Mouse (Mus musculus) midbrain, embryonic 14.5 days (tissue): ENCODE results near the gene Klhdc2. TPM values are rescaled to one million over a fixed set of nuclear protein-coding genes. Genes with fewer than 3 reads are reported as not detected.

Experiments
- ATAC-seq: fragments of 200-750 bp; cut with Nextera tagmentation; 2 replicates; pipeline ENCODE4 v1.8.0; 2017; ENCODE audit warnings: moderate number of reproducible peaks, moderate library complexity; ENCODE audit not compliant: low FRiP score, low TSS enrichment
- DNase-seq: peaks from one replicate; pipeline ENCODE4 v3.0.0-alpha.2; 2015
- H3K27ac ChIP-seq: fragments of 300-500 bp; sonication (generic); replicated peaks from 2 replicates; pipeline ENCODE4 v1.5.1; 2014; ENCODE audit warnings: mild to moderate bottlenecking, low read depth, low read length, moderate library complexity
- H3K27me3 ChIP-seq: fragments of 300-500 bp; sonication (generic); 2 replicates; pipeline ENCODE4 v1.6.1; 2014; ENCODE audit warnings: low read length, control low read depth, mixed read lengths; ENCODE audit not compliant: control insufficient read depth, insufficient read depth
- H3K36me3 ChIP-seq: fragments of 300-500 bp; sonication (generic); 2 replicates; pipeline ENCODE4 v1.6.1; 2014; ENCODE audit warnings: low read length, control low read depth; ENCODE audit not compliant: control insufficient read depth, insufficient read depth
- H3K4me1 ChIP-seq: fragments of 300-500 bp; sonication (generic); 2 replicates; pipeline ENCODE4 v1.6.1; 2014; ENCODE audit warnings: mild to moderate bottlenecking, antibody characterized with exemption, low read length, control low read depth; ENCODE audit not compliant: control insufficient read depth, insufficient read depth
- H3K4me2 ChIP-seq: fragments of 300-500 bp; sonication (generic); 2 replicates; pipeline ENCODE4 v1.6.1; 2014; ENCODE audit warnings: mild to moderate bottlenecking, low read length, moderate library complexity
- H3K4me3 ChIP-seq: fragments of 300-500 bp; sonication (generic); replicated peaks from 2 replicates; pipeline ENCODE4 v1.5.1; 2014; ENCODE audit warnings: low read depth, low read length
- H3K9ac ChIP-seq: fragments of 300-500 bp; sonication (generic); replicated peaks from 2 replicates; pipeline ENCODE4 v1.6.1; 2014; ENCODE audit warnings: mild to moderate bottlenecking, low read length, moderate library complexity
- H3K9me3 ChIP-seq: fragments of 300-500 bp; sonication (generic); 2 replicates; pipeline ENCODE4 v1.6.1; 2016; ENCODE audit warnings: low read length, control low read depth, mixed read lengths; ENCODE audit not compliant: control insufficient read depth
- WGBS: fragments of 180-500 bp; shearing (Covaris S2); extraction: QIAGEN DNeasy Blood & Tissue Kit; methylation state at CpG from one replicate; pipeline ENCODE4 v1.1.7; 2014; 5-methylcytosine and 5-hydroxymethylcytosine counted together
- polyA plus RNA-seq: library from polyadenylated mRNA; unstranded; fragments of >200 nt; fragmentation: Nextera tagmentation; extraction: Ambion mirVana; gene quantifications from 2 replicates; pipeline ENCODE4 v1.2.1, GENCODE M21; 2014

The Klhdc2 gene
- polyA plus RNA-seq, 1 experiment from 2014 or later: 329 TPM

GRCm38 (mm10) chr12:69295651-69296050, 830 bp upstream of the Klhdc2 start:
- DNase-seq (no peak), ATAC-seq (no peak)
- H3K36me3 ChIP-seq: peaks cover 12% of the 10 kb centered on the region
- H3K9ac ChIP-seq: peak overlapping the region; percentile 99; the same call in 1 of the 2 replicates
- H3K4me1 ChIP-seq: peaks cover 17% of the 10 kb centered on the region
- H3K27ac ChIP-seq: peak overlapping the region; percentile 96
- no peaks in the 10 kb centered on the region for H3K9me3 ChIP-seq
- no peak overlapping the region for H3K4me3 ChIP-seq
- no peaks in the 10 kb centered on the region for H3K27me3 ChIP-seq
- WGBS: 70% methylated on average over 4 of the region's 4 CpGs
- H3K4me2 ChIP-seq: peak overlapping the region; percentile 81

GRCm38 (mm10) chr12:69297411-69298150, 1.1 kb downstream of the Klhdc2 start:
- peaks cover 30% of the 10 kb centered on the region for H3K36me3 ChIP-seq
- peak overlapping the region; percentile 81 for H3K4me2 ChIP-seq
- 18% methylated on average over 20 of the region's 20 CpGs for WGBS
- ATAC-seq: no peak
- peak; percentile 44 for DNase-seq
- H3K4me1 ChIP-seq: peaks cover 17% of the 10 kb centered on the region
- peak overlapping the region; percentile 96 for H3K27ac ChIP-seq
- H3K27me3 ChIP-seq: no peaks in the 10 kb centered on the region
- H3K9me3 ChIP-seq: no peaks in the 10 kb centered on the region
- H3K9ac ChIP-seq: peak overlapping the region; percentile 99
- H3K4me3 ChIP-seq: peak overlapping the region; percentile 98

GRCm38 (mm10) chr12:69298281-69298680, 1.8 kb downstream of the Klhdc2 start:
- Histone ChIP-seq H3K4me3 (peak overlapping the region; percentile 98), H3K9me3 (no peaks in the 10 kb centered on the region), H3K9ac (no peak overlapping the region), H3K4me2 (peak overlapping the region; percentile 81), H3K27ac (no peak overlapping the region), H3K27me3 (no peaks in the 10 kb centered on the region), H3K36me3 (peaks cover 35% of the 10 kb centered on the region), H3K4me1 (peaks cover 17% of the 10 kb centered on the region)
- DNase-seq (no peak), ATAC-seq (no peak)
- WGBS: 89% methylated on average over 4 of the region's 4 CpGs

- Histone ChIP-seq H3K27ac (no peak overlapping the region), H3K4me2 (peak overlapping the region; percentile 81), H3K36me3 (peaks cover 44% of the 10 kb centered on the region), H3K9me3 (no peaks in the 10 kb centered on the region), H3K27me3 (no peaks in the 10 kb centered on the region), H3K4me1 (peaks cover 17% of the 10 kb centered on the region), H3K4me3 (no peak overlapping the region), H3K9ac (no peak overlapping the region)
- ATAC-seq: no peak
- WGBS: 71% methylated on average over 12 of the region's 12 CpGs
- no peak for DNase-seq
Observed at GRCm38 (mm10) chr12:69299231-69299630, 2.8 kb downstream of the Klhdc2 start.

GRCm38 (mm10) chr12:69299831-69300230, 3.4 kb downstream of the Klhdc2 start:
- H3K4me1 ChIP-seq: peaks cover 17% of the 10 kb centered on the region
- H3K27ac ChIP-seq: no peak overlapping the region
- H3K4me3 ChIP-seq: no peak overlapping the region
- no peaks in the 10 kb centered on the region for H3K27me3 ChIP-seq
- DNase-seq (no peak), ATAC-seq (no peak)
- H3K4me2 ChIP-seq: no peak overlapping the region
- peaks cover 49% of the 10 kb centered on the region for H3K36me3 ChIP-seq
- no peak overlapping the region for H3K9ac ChIP-seq
- no peaks in the 10 kb centered on the region for H3K9me3 ChIP-seq
- WGBS: 92% methylated on average over 3 of the region's 3 CpGs

GRCm38 (mm10) chr12:69300391-69300790, 3.9 kb downstream of the Klhdc2 start:
- peaks cover 55% of the 10 kb centered on the region for H3K36me3 ChIP-seq
- no peak for DNase-seq
- 96% methylated on average over 2 of the region's 2 CpGs for WGBS

GRCm38 (mm10) chr12:69302171-69302570, 5.7 kb downstream of the Klhdc2 start:
- Histone ChIP-seq H3K4me1 (peaks cover 17% of the 10 kb centered on the region), H3K9ac (no peak overlapping the region), H3K9me3 (no peaks in the 10 kb centered on the region), H3K27me3 (no peaks in the 10 kb centered on the region), H3K4me2 (no peak overlapping the region), H3K4me3 (no peak overlapping the region), H3K27ac (no peak overlapping the region), H3K36me3 (peaks cover 73% of the 10 kb centered on the region)
- no peak for DNase-seq
- WGBS: 96% methylated on average over 12 of the region's 12 CpGs
- ATAC-seq: no peak

More at GRCm38 (mm10) chr12:69300391-69300790, 3.9 kb downstream of the Klhdc2 start:
- ATAC-seq: no peak
- H3K4me1 ChIP-seq: peaks cover 17% of the 10 kb centered on the region
- H3K27ac ChIP-seq: no peak overlapping the region
- no peak overlapping the region for H3K4me2 ChIP-seq
- no peaks in the 10 kb centered on the region for H3K9me3 ChIP-seq
- no peak overlapping the region for H3K9ac ChIP-seq
- H3K4me3 ChIP-seq: no peak overlapping the region
- H3K27me3 ChIP-seq: no peaks in the 10 kb centered on the region

- no peaks in the 10 kb centered on the region for H3K27me3 ChIP-seq
- H3K27ac ChIP-seq: no peak overlapping the region
- peaks cover 88% of the 10 kb centered on the region for H3K36me3 ChIP-seq
- ATAC-seq (no peak), DNase-seq (no peak)
- no peak overlapping the region for H3K4me2 ChIP-seq
- no peak overlapping the region for H3K4me3 ChIP-seq
- 95% methylated on average over 2 of the region's 2 CpGs for WGBS
- H3K9me3 ChIP-seq: no peaks in the 10 kb centered on the region
- H3K4me1 ChIP-seq: peaks cover 4% of the 10 kb centered on the region
- no peak overlapping the region for H3K9ac ChIP-seq
Observed at GRCm38 (mm10) chr12:69304051-69304450, 7.6 kb downstream of the Klhdc2 start.

- ATAC-seq: no peak
- Histone ChIP-seq H3K9ac (no peak overlapping the region), H3K4me2 (no peak overlapping the region), H3K27ac (no peak overlapping the region), H3K27me3 (no peaks in the 10 kb centered on the region), H3K9me3 (no peaks in the 10 kb centered on the region), H3K4me3 (no peak overlapping the region), H3K4me1 (no peaks in the 10 kb centered on the region), H3K36me3 (peaks cover 96% of the 10 kb centered on the region)
- 94% methylated on average over 7 of the region's 7 CpGs for WGBS
- DNase-seq: no peak
Observed at GRCm38 (mm10) chr12:69306333-69306732, 9.9 kb downstream of the Klhdc2 start.
